Mouse (Mus musculus): ENCODE measurements around the gene Spata16.
"Not testable (repeated sequence)": the region's sequence is repeated elsewhere in the genome, so short reads cannot be mapped to it uniquely, and the experiment has no call there.

Spata16 gene

GRCm38 (mm10) chr3:26637402-26637801 is at the start of gene Spata16:
Gene Spata16 (plus strand): TSS chr3:26637620.
- DNase-seq (ENCODE audit: low spot score): no peak

- no peak for DNase-seq (ENCODE audit: low spot score)
These were observed 32.6 kb upstream of the Spata16 start for GRCm38 (mm10) chr3:26604861-26605260.

- DNase-seq (ENCODE audit: low spot score): no peak
These were observed 28.9 kb upstream of the Spata16 start for GRCm38 (mm10) chr3:26608531-26608930.

- DNase-seq (ENCODE audit: low spot score): no peak
These were observed 1.8 kb downstream of the Spata16 start for GRCm38 (mm10) chr3:26639214-26639613.

GRCm38 (mm10) chr3:26639851-26640250 is 2.4 kb downstream of the Spata16 start:
- DNase-seq (ENCODE audit: low spot score): no peak

GRCm38 (mm10) chr3:26640321-26641075 is 3.1 kb downstream of the Spata16 start:
- DNase-seq (ENCODE audit: low spot score): no peak

- DNase-seq (ENCODE audit: low spot score): no peak
These were observed 4.2 kb downstream of the Spata16 start for GRCm38 (mm10) chr3:26641351-26642249.

- DNase-seq (ENCODE audit: low spot score): no peak
These were observed 6.7 kb downstream of the Spata16 start for GRCm38 (mm10) chr3:26644136-26644535.

GRCm38 (mm10) chr3:26646834-26647233 is 9.4 kb downstream of the Spata16 start:
- no peak for DNase-seq (ENCODE audit: low spot score)

GRCm38 (mm10) chr3:26685832-26686231 is 48.4 kb downstream of the Spata16 start:
- no peak for DNase-seq (ENCODE audit: low spot score)

GRCm38 (mm10) chr3:26709492-26709891 is 72.1 kb downstream of the Spata16 start:
- not testable (repeated sequence) for DNase-seq (ENCODE audit: low spot score)

GRCm38 (mm10) chr3:26727526-26727925 is 90.1 kb downstream of the Spata16 start:
- DNase-seq (ENCODE audit: low spot score): no peak

GRCm38 (mm10) chr3:26750492-26750891 is 113.1 kb downstream of the Spata16 start:
- no peak for DNase-seq (ENCODE audit: low spot score)

GRCm38 (mm10) chr3:26752441-26752840 is 115.0 kb downstream of the Spata16 start:
- DNase-seq (ENCODE audit: low spot score): no peak

GRCm38 (mm10) chr3:26793334-26794101 is 156.1 kb downstream of the Spata16 start:
- DNase-seq (ENCODE audit: low spot score): no peak

- DNase-seq (ENCODE audit: low spot score): no peak
These were observed 158.6 kb downstream of the Spata16 start for GRCm38 (mm10) chr3:26795851-26796538.

GRCm38 (mm10) chr3:26796954-26797353 is 159.5 kb downstream of the Spata16 start:
- no peak for DNase-seq (ENCODE audit: low spot score)

- DNase-seq (ENCODE audit: low spot score): no peak
These were observed 176.9 kb downstream of the Spata16 start for GRCm38 (mm10) chr3:26814307-26814706.

- no peak for DNase-seq (ENCODE audit: low spot score)
These were observed 178.3 kb downstream of the Spata16 start for GRCm38 (mm10) chr3:26815764-26816163.

GRCm38 (mm10) chr3:26819398-26819797 is 182.0 kb downstream of the Spata16 start:
- no peak for DNase-seq (ENCODE audit: low spot score)

GRCm38 (mm10) chr3:26826958-26827839 is 189.8 kb downstream of the Spata16 start:
- no peak for DNase-seq (ENCODE audit: low spot score)
